Mouse (Mus musculus): ENCODE measurements around the gene Rabepk. TPM values are rescaled to one million over a fixed set of nuclear protein-coding genes. Genes with fewer than 3 reads are reported as not detected.
"Not testable (repeated sequence)": the region's sequence is repeated elsewhere in the genome, so short reads cannot be mapped to it uniquely, and the experiment has no call there.

Gene Rabepk
- polyA plus RNA-seq, 1 experiment from 2014 or later = 39.1 TPM

- Histone ChIP-seq H3K27me3 (replicated peaks; ENCODE audit: control insufficient read depth, insufficient read depth, low read length) (no peaks in the 10 kb centered on the region), H3K9ac (ENCODE audit: low read depth, low read length) (peak overlapping the region; percentile 87), H3K27ac (replicated peaks; ENCODE audit: low read depth, low read length) (peak overlapping the region; percentile 71), H3K36me3 (ENCODE audit: control insufficient read depth, insufficient read depth, low read length) (peaks cover 27% of the 10 kb centered on the region), H3K9me3 (ENCODE audit: control insufficient read depth, low read length) (no peaks in the 10 kb centered on the region), H3K4me1 (ENCODE audit: control insufficient read depth, insufficient read depth, low read length) (peaks cover 19% of the 10 kb centered on the region), H3K4me2 (ENCODE audit: low read depth, low read length) (peak overlapping the region; percentile 41; the same call in 1 of the 2 replicates), H3K4me3 (ENCODE audit: low read depth, low read length) (peak overlapping the region; percentile 65)
- DNase-seq (ENCODE audit: low spot score) (peak; percentile 100), ATAC-seq (ENCODE audit: low read depth) (peak; percentile 96)
- 6% methylated on average over 38 of the region's 39 CpGs for WGBS
Measured at GRCm38 (mm10) chr2:34801516-34802482, 2.1 kb upstream of the Rabepk start.

GRCm38 (mm10) chr2:34800371-34800770, 659 bp upstream of the Rabepk start:
- H3K4me2 ChIP-seq (ENCODE audit: low read depth, low read length) = peak overlapping the region; percentile 75
- peak overlapping the region; percentile 82; the same call in 1 of the 2 replicates for H3K27ac ChIP-seq (replicated peaks; ENCODE audit: low read depth, low read length)
- WGBS = 81% methylated on average over 7 of the region's 7 CpGs

GRCm38 (mm10) chr2:34795426-34795825, 4.3 kb downstream of the Rabepk start:
- H3K36me3 ChIP-seq (ENCODE audit: control insufficient read depth, insufficient read depth, low read length) = peaks cover 18% of the 10 kb centered on the region
- no peak for ATAC-seq (ENCODE audit: low read depth)
- no peak overlapping the region for H3K27ac ChIP-seq (replicated peaks; ENCODE audit: low read depth, low read length)

More at GRCm38 (mm10) chr2:34800371-34800770, 659 bp upstream of the Rabepk start:
- H3K36me3 ChIP-seq (ENCODE audit: control insufficient read depth, insufficient read depth, low read length) = peaks cover 26% of the 10 kb centered on the region; the same call in 1 of the 2 replicates
- DNase-seq (ENCODE audit: low spot score) (no peak), ATAC-seq (ENCODE audit: low read depth) (no peak)
- no peaks in the 10 kb centered on the region for H3K9me3 ChIP-seq (ENCODE audit: control insufficient read depth, low read length)
- no peaks in the 10 kb centered on the region for H3K27me3 ChIP-seq (replicated peaks; ENCODE audit: control insufficient read depth, insufficient read depth, low read length)
- H3K9ac ChIP-seq (ENCODE audit: low read depth, low read length) = no peak overlapping the region
- peak overlapping the region; percentile 73 for H3K4me3 ChIP-seq (ENCODE audit: low read depth, low read length)
- H3K4me1 ChIP-seq (ENCODE audit: control insufficient read depth, insufficient read depth, low read length) = peaks cover 19% of the 10 kb centered on the region

GRCm38 (mm10) chr2:34794511-34794910, 5.2 kb downstream of the Rabepk start:
- Histone ChIP-seq H3K9me3 (ENCODE audit: control insufficient read depth, low read length) (no peaks in the 10 kb centered on the region), H3K4me1 (ENCODE audit: control insufficient read depth, insufficient read depth, low read length) (peaks cover 5% of the 10 kb centered on the region), H3K4me2 (ENCODE audit: low read depth, low read length) (no peak overlapping the region), H3K4me3 (ENCODE audit: low read depth, low read length) (no peak overlapping the region), H3K27ac (replicated peaks; ENCODE audit: low read depth, low read length) (no peak overlapping the region), H3K9ac (ENCODE audit: low read depth, low read length) (no peak overlapping the region), H3K36me3 (ENCODE audit: control insufficient read depth, insufficient read depth, low read length) (peaks cover 21% of the 10 kb centered on the region), H3K27me3 (replicated peaks; ENCODE audit: control insufficient read depth, insufficient read depth, low read length) (no peaks in the 10 kb centered on the region)
- ATAC-seq (ENCODE audit: low read depth) (no peak), DNase-seq (ENCODE audit: low spot score) (no peak)
- WGBS = 96% methylated on average over 2 of the region's 2 CpGs

More at GRCm38 (mm10) chr2:34795426-34795825, 4.3 kb downstream of the Rabepk start:
- H3K9ac ChIP-seq (ENCODE audit: low read depth, low read length) = no peak overlapping the region
- no peak overlapping the region for H3K4me2 ChIP-seq (ENCODE audit: low read depth, low read length)
- H3K4me3 ChIP-seq (ENCODE audit: low read depth, low read length) = no peak overlapping the region
- H3K9me3 ChIP-seq (ENCODE audit: control insufficient read depth, low read length) = no peaks in the 10 kb centered on the region
- H3K27me3 ChIP-seq (replicated peaks; ENCODE audit: control insufficient read depth, insufficient read depth, low read length) = no peaks in the 10 kb centered on the region
- peaks cover 9% of the 10 kb centered on the region for H3K4me1 ChIP-seq (ENCODE audit: control insufficient read depth, insufficient read depth, low read length)
- no peak for DNase-seq (ENCODE audit: low spot score)
- 78% methylated on average over 7 of the region's 7 CpGs for WGBS

- not testable (repeated sequence) for DNase-seq (ENCODE audit: low spot score); H3K4me2 ChIP-seq (ENCODE audit: low read depth, low read length); H3K27me3 ChIP-seq (replicated peaks; ENCODE audit: control insufficient read depth, insufficient read depth, low read length); ATAC-seq (ENCODE audit: low read depth); H3K4me1 ChIP-seq (ENCODE audit: control insufficient read depth, insufficient read depth, low read length); H3K9me3 ChIP-seq (ENCODE audit: control insufficient read depth, low read length); H3K4me3 ChIP-seq (ENCODE audit: low read depth, low read length); H3K9ac ChIP-seq (ENCODE audit: low read depth, low read length); H3K27ac ChIP-seq (replicated peaks; ENCODE audit: low read depth, low read length)
- H3K36me3 ChIP-seq (ENCODE audit: control insufficient read depth, insufficient read depth, low read length) = peaks cover 21% of the 10 kb centered on the region
- 97% methylated on average over 2 of the region's 2 CpGs for WGBS
Measured at GRCm38 (mm10) chr2:34792543-34792942, 7.2 kb downstream of the Rabepk start.

GRCm38 (mm10) chr2:34790282-34790681, 9.4 kb downstream of the Rabepk start:
- no peak for DNase-seq (ENCODE audit: low spot score)
- H3K27ac ChIP-seq (replicated peaks; ENCODE audit: low read depth, low read length) = no peak overlapping the region
- H3K36me3 ChIP-seq (ENCODE audit: control insufficient read depth, insufficient read depth, low read length) = peaks cover 23% of the 10 kb centered on the region
- no peaks in the 10 kb centered on the region for H3K27me3 ChIP-seq (replicated peaks; ENCODE audit: control insufficient read depth, insufficient read depth, low read length)
- no peak for ATAC-seq (ENCODE audit: low read depth)
- H3K4me3 ChIP-seq (ENCODE audit: low read depth, low read length) = no peak overlapping the region
- no peak overlapping the region for H3K4me2 ChIP-seq (ENCODE audit: low read depth, low read length)
- H3K9ac ChIP-seq (ENCODE audit: low read depth, low read length) = no peak overlapping the region
- no peaks in the 10 kb centered on the region for H3K9me3 ChIP-seq (ENCODE audit: control insufficient read depth, low read length)
- WGBS = 89% methylated on average over 8 of the region's 8 CpGs
- no peaks in the 10 kb centered on the region for H3K4me1 ChIP-seq (ENCODE audit: control insufficient read depth, insufficient read depth, low read length)

- WGBS = 80% methylated on average over 2 of the region's 2 CpGs
Measured at GRCm38 (mm10) chr2:34784085-34784484, 15.6 kb downstream of the Rabepk start.

GRCm38 (mm10) chr2:34783064-34784020, 16.4 kb downstream of the Rabepk start:
- Histone ChIP-seq H3K4me2 (ENCODE audit: low read depth, low read length) (no peak overlapping the region), H3K4me3 (ENCODE audit: low read depth, low read length) (no peak overlapping the region), H3K27ac (replicated peaks; ENCODE audit: low read depth, low read length) (no peak overlapping the region), H3K36me3 (ENCODE audit: control insufficient read depth, insufficient read depth, low read length) (peaks cover 69% of the 10 kb centered on the region), H3K9ac (ENCODE audit: low read depth, low read length) (no peak overlapping the region), H3K4me1 (ENCODE audit: control insufficient read depth, insufficient read depth, low read length) (no peaks in the 10 kb centered on the region), H3K27me3 (replicated peaks; ENCODE audit: control insufficient read depth, insufficient read depth, low read length) (no peaks in the 10 kb centered on the region), H3K9me3 (ENCODE audit: control insufficient read depth, low read length) (no peaks in the 10 kb centered on the region)
- WGBS = 90% methylated on average over 14 of the region's 14 CpGs
- DNase-seq (ENCODE audit: low spot score) (no peak), ATAC-seq (ENCODE audit: low read depth) (no peak)

More at GRCm38 (mm10) chr2:34784085-34784484, 15.6 kb downstream of the Rabepk start:
- Histone ChIP-seq H3K9ac (ENCODE audit: low read depth, low read length) (no peak overlapping the region), H3K4me3 (ENCODE audit: low read depth, low read length) (no peak overlapping the region), H3K36me3 (ENCODE audit: control insufficient read depth, insufficient read depth, low read length) (peaks cover 62% of the 10 kb centered on the region), H3K9me3 (ENCODE audit: control insufficient read depth, low read length) (no peaks in the 10 kb centered on the region), H3K4me1 (ENCODE audit: control insufficient read depth, insufficient read depth, low read length) (no peaks in the 10 kb centered on the region), H3K4me2 (ENCODE audit: low read depth, low read length) (no peak overlapping the region), H3K27me3 (replicated peaks; ENCODE audit: control insufficient read depth, insufficient read depth, low read length) (no peaks in the 10 kb centered on the region), H3K27ac (replicated peaks; ENCODE audit: low read depth, low read length) (no peak overlapping the region)
- ATAC-seq (ENCODE audit: low read depth) (no peak), DNase-seq (ENCODE audit: low spot score) (no peak)

All from embryonic facial prominence, embryonic 14.5 days (tissue).